Mouse (Mus musculus) kidney, adult 2 months (tissue): ENCODE measurements at regions not wholly inside any gene's neighbourhood (a gene's known extent, or its start where the extent isn't known, plus 50 kb on each side); places are given as distances from the start of the nearest gene placed in this dataset.

ENCODE experiments used
- DNase-seq: peaks from one replicate; pipeline ENCODE4 v3.0.0; 2021
- H3K27ac ChIP-seq: fragments of 200-500 bp; 2 replicates; pipeline ENCODE4 v1.5.1; 2012; ENCODE audit warnings: low read depth, low read length, control low read depth, inconsistent platforms; ENCODE audit not compliant: insufficient read depth
- H3K27me3 ChIP-seq: fragments of 200-500 bp; replicated peaks from 2 replicates; pipeline ENCODE4 v1.6.1; 2012; ENCODE audit warnings: mild to moderate bottlenecking, moderate library complexity, low read length, inconsistent platforms; ENCODE audit not compliant: control insufficient read depth, insufficient read depth
- H3K36me3 ChIP-seq: fragments of 200-500 bp; 2 replicates; pipeline ENCODE4 v1.6.1; 2012; ENCODE audit warnings: mild to moderate bottlenecking, moderate library complexity, low read length, inconsistent platforms; ENCODE audit not compliant: control insufficient read depth, insufficient read depth
- H3K4me1 ChIP-seq: fragments of 200-500 bp; 2 replicates; pipeline ENCODE4 v1.6.1; 2011; ENCODE audit warnings: low read length; ENCODE audit not compliant: control insufficient read depth, insufficient read depth
- H3K4me3 ChIP-seq: fragments of 200-500 bp; 2 replicates; pipeline ENCODE4 v1.5.1; 2011; ENCODE audit warnings: mild to moderate bottlenecking, low read depth, low read length, control low read depth; ENCODE audit not compliant: insufficient read depth
- CTCF ChIP-seq: fragments of 200-500 bp; conservative IDR thresholded peaks from 2 replicates; pipeline ENCODE4 v1.5.1; 2011; ENCODE audit warnings: low read depth, mild to moderate bottlenecking, control low read depth, low read length, moderate library complexity, mixed read lengths; ENCODE audit not compliant: insufficient read depth, insufficient read length
- POLR2A ChIP-seq: fragments of 200-500 bp; IDR thresholded peaks from one replicate; pipeline ENCODE4 v1.6.1; 2011; ENCODE audit warnings: low read depth, low read length, control low read depth
- WGBS: fragments of 180-500 bp; shearing (Covaris S2); methylation state at CpG from one replicate; pipeline ENCODE4 v1.1.7; 2018; 5-methylcytosine and 5-hydroxymethylcytosine counted together

- no peaks in the 10 kb centered on the region for H3K36me3 ChIP-seq
- H3K4me3 ChIP-seq, result no peak overlapping the region
- H3K27me3 ChIP-seq, result no peaks in the 10 kb centered on the region
- no peaks in the 10 kb centered on the region for H3K4me1 ChIP-seq
- no peak for DNase-seq
- H3K27ac ChIP-seq, result no peak overlapping the region
- WGBS, result 64% methylated on average over 8 of the region's 8 CpGs
- TF ChIP-seq CTCF (no peak), POLR2A (no peak)
These were observed 66.6 kb upstream of the Gli2 start for GRCm38 (mm10) chr1:119119863-119120569.

GRCm38 (mm10) chr1:119115106-119115674, 61.8 kb upstream of the Gli2 start:
- Histone ChIP-seq H3K27ac (no peak overlapping the region), H3K4me1 (no peaks in the 10 kb centered on the region), H3K36me3 (no peaks in the 10 kb centered on the region), H3K27me3 (no peaks in the 10 kb centered on the region), H3K4me3 (no peak overlapping the region)
- TF ChIP-seq CTCF, result no peak
- TF ChIP-seq POLR2A, result no peak
- WGBS, result 70% methylated on average over 7 of the region's 7 CpGs
- no peak for DNase-seq

DNA sequence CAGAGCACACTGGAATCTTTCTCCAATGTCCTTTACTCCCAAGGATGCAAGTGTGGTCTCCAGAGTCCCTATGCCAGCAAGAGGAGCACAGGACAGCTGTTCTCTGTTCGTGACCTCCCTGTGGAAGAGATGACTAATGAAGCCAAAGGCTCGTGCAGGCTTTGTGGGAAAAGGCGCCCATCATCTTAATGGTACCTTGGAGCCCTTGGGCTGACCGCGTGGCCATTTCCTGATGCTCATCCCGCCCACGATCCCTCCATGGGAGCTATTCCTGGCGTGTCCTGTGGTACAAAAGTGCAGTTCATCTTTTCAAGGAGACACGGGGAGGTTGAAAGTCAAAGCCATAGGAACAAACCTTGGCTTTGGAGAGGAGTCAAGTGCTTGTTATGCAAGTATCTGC, 55.2 kb upstream of the Gli2 start:
- H3K27ac ChIP-seq, result no peak overlapping the region
- no peaks in the 10 kb centered on the region for H3K27me3 ChIP-seq
- no peaks in the 10 kb centered on the region for H3K36me3 ChIP-seq
- 66% methylated on average over 9 of the region's 9 CpGs for WGBS
- no peak overlapping the region for H3K4me3 ChIP-seq
- no peaks in the 10 kb centered on the region for H3K4me1 ChIP-seq
- DNase-seq, result no peak
- no peak for TF ChIP-seq CTCF
- TF ChIP-seq POLR2A, result no peak

- WGBS, result 60% methylated on average over 18 of the region's 18 CpGs
- Histone ChIP-seq H3K27ac (no peak overlapping the region), H3K27me3 (no peaks in the 10 kb centered on the region), H3K4me1 (no peaks in the 10 kb centered on the region), H3K36me3 (no peaks in the 10 kb centered on the region), H3K4me3 (no peak overlapping the region)
- TF ChIP-seq POLR2A (no peak), CTCF (no peak)
- DNase-seq, result no peak
These were observed 53.0 kb upstream of the Gli2 start for GRCm38 (mm10) chr1:119106246-119106975.
